ENCODE assay signal across 20 mouse cellular contexts in genomic region chr10:50063392-50063791, GRCm38 (mm10).
DNase-seq lines count a peak whose midpoint lies in the region; ATAC-seq lines count a peak whose summit lies in the region.
"Had no signal": no experiment of that assay in that cellular context is flagged by ENCODE, and none has a peak within 500 bp of the region (broad histone marks: within the 10 kb centered on the region; RNA-seq: fewer than 3 reads in every experiment).

No protein-coding gene starts in this region.

- DNase-seq in brain, adult 2 months (ENCODE audit: low read depth, low spot score): peak; percentile 90
- DNase-seq in cerebellum, adult 11 months: peak; percentile 63
- DNase-seq in cerebellum, adult 8-10 months: peak; percentile 63
- DNase-seq in cerebellum, postnatal 14 days: peak; percentile 59 to 72
- DNase-seq in neural tube, embryonic 10.5 days (ENCODE audit: extremely low spot score, low spot score): no peak
- no peak for DNase-seq in lung, postnatal 25 days (ENCODE audit: low spot score)
- no peak for DNase-seq in MN1 (ENCODE audit: low spot score)
- DNase-seq: adrenal gland, adult 2 months; adrenal gland, postnatal 25 days; gastrocnemius, adult 2 months; gastrocnemius, postnatal 25 days; heart, postnatal 36 days; kidney, adult 9 months had no signal

- ATAC-seq in CD4-positive, CD25-positive, alpha-beta regulatory T cell, adult 4 months: no peak
- ATAC-seq: activated CD4-positive, CD25-positive, alpha-beta regulatory T cell, adult 4 months; forebrain, embryonic 13.5 days; hindbrain, embryonic 16.5 days; inflammation-experienced regulatory T-cells, adult 6 months; intestine, postnatal 0 days; Patski had no signal

Comparison
In these comparisons a context has a peak if more than half of its experiments do, and no peak if none do; other contexts are left out.
1. DNase-seq: peak in brain, adult 2 months (single experiment), cerebellum, adult 11 months (single experiment), cerebellum, adult 8-10 months (single experiment) and cerebellum, postnatal 14 days (2 of 2); none in neural tube, embryonic 10.5 days (single experiment), lung, postnatal 25 days (single experiment) and MN1 (single experiment).